Mouse (Mus musculus) urinary bladder, postnatal 4 days (tissue): ENCODE results near the gene Strn3.
"Not testable (repeated sequence)": the region's sequence is repeated elsewhere in the genome, so short reads cannot be mapped to it uniquely, and the experiment has no call there.

Experiments
- DNase-seq, 2 experiments: peaks; one replicate each; pipeline ENCODE4 v3.0.0; 2021 to 2022; ENCODE audit warnings: low spot score in 2 of 2

Gene Strn3

GRCm38 (mm10) chr12:51620572-51620971 is 71.1 kb downstream of the Strn3 start:
- no peak for DNase-seq

GRCm38 (mm10) chr12:51612361-51612760 is 79.3 kb downstream of the Strn3 start:
- DNase-seq: no peak

- DNase-seq: no peak
These were observed 85.6 kb downstream of the Strn3 start for GRCm38 (mm10) chr12:51606138-51606537.

- DNase-seq: no peak
These were observed 88.4 kb downstream of the Strn3 start for GRCm38 (mm10) chr12:51603306-51603705.

GRCm38 (mm10) chr12:51594030-51594470 is 97.6 kb downstream of the Strn3 start:
- no peak for DNase-seq

GRCm38 (mm10) chr12:51593229-51594029 is 98.3 kb downstream of the Strn3 start, which contains the start of gene Coch:
TSS of gene Coch (plus strand) at chr12:51593341.
- no peak for DNase-seq

GRCm38 (mm10) chr12:51592888-51593228 is 98.8 kb downstream of the Strn3 start:
- DNase-seq: no peak

- DNase-seq: no peak
These were observed 99.8 kb downstream of the Strn3 start for GRCm38 (mm10) chr12:51591921-51592320.

- no peak for DNase-seq
These were observed 102.4 kb downstream of the Strn3 start for GRCm38 (mm10) chr12:51589263-51589662.

- not testable (repeated sequence) for DNase-seq
These were observed 113.9 kb downstream of the Strn3 start for GRCm38 (mm10) chr12:51577816-51578215.

GRCm38 (mm10) chr12:51572651-51573050 is 119.0 kb downstream of the Strn3 start:
- DNase-seq: no peak

GRCm38 (mm10) chr12:51569944-51570343 is 121.8 kb downstream of the Strn3 start:
- no peak for DNase-seq

- DNase-seq: no peak
These were observed 122.2 kb downstream of the Strn3 start for GRCm38 (mm10) chr12:51569472-51569871.

- DNase-seq: no peak
These were observed 124.5 kb downstream of the Strn3 start for GRCm38 (mm10) chr12:51567225-51567624.

GRCm38 (mm10) chr12:51561416-51561815 is 130.3 kb downstream of the Strn3 start:
- no peak for DNase-seq
